Mouse (Mus musculus) stomach, embryonic 15.5 days (tissue): ENCODE measurements at regions not wholly inside any gene's neighbourhood (a gene's known extent, or its start where the extent isn't known, plus 50 kb on each side); places are given as distances from the start of the nearest gene placed in this dataset.

ENCODE experiments used
- ATAC-seq: fragments of 200-750 bp; cut with Nextera tagmentation; 2 replicates; pipeline ENCODE4 v1.8.0; 2017; ENCODE audit warnings: low read depth, moderate number of reproducible peaks, moderate TSS enrichment; ENCODE audit not compliant: insufficient read depth, low FRiP score
- H3K27ac ChIP-seq: fragments of 300-500 bp; sonication (generic); 2 replicates; pipeline ENCODE4 v1.5.1; 2015; ENCODE audit warnings: mild to moderate bottlenecking, inconsistent platforms
- H3K27me3 ChIP-seq: fragments of 300-500 bp; sonication (generic); replicated peaks from 2 replicates; pipeline ENCODE4 v1.6.1; 2015; ENCODE audit warnings: inconsistent platforms
- H3K36me3 ChIP-seq: fragments of 300-500 bp; sonication (generic); 2 replicates; pipeline ENCODE4 v1.6.1; 2015; ENCODE audit warnings: inconsistent platforms
- H3K4me1 ChIP-seq: fragments of 300-500 bp; sonication (generic); 2 replicates; pipeline ENCODE4 v1.6.1; 2015; ENCODE audit warnings: inconsistent platforms
- H3K4me2 ChIP-seq: fragments of 300-500 bp; sonication (generic); 2 replicates; pipeline ENCODE4 v1.6.1; 2015; ENCODE audit warnings: mild to moderate bottlenecking, inconsistent platforms
- H3K4me3 ChIP-seq: fragments of 300-500 bp; sonication (generic); replicated peaks from 2 replicates; pipeline ENCODE4 v1.5.1; 2015; ENCODE audit warnings: inconsistent platforms
- H3K9ac ChIP-seq: fragments of 300-500 bp; sonication (generic); 2 replicates; pipeline ENCODE4 v1.6.1; 2015; ENCODE audit warnings: inconsistent platforms
- H3K9me3 ChIP-seq: fragments of 300-500 bp; sonication (generic); 2 replicates; pipeline ENCODE4 v1.6.1; 2016; ENCODE audit warnings: inconsistent platforms
- WGBS: fragments of 180-500 bp; shearing (Covaris S2); methylation state at CpG from one replicate; pipeline ENCODE4 v1.1.7; 2015; 5-methylcytosine and 5-hydroxymethylcytosine counted together

DNA sequence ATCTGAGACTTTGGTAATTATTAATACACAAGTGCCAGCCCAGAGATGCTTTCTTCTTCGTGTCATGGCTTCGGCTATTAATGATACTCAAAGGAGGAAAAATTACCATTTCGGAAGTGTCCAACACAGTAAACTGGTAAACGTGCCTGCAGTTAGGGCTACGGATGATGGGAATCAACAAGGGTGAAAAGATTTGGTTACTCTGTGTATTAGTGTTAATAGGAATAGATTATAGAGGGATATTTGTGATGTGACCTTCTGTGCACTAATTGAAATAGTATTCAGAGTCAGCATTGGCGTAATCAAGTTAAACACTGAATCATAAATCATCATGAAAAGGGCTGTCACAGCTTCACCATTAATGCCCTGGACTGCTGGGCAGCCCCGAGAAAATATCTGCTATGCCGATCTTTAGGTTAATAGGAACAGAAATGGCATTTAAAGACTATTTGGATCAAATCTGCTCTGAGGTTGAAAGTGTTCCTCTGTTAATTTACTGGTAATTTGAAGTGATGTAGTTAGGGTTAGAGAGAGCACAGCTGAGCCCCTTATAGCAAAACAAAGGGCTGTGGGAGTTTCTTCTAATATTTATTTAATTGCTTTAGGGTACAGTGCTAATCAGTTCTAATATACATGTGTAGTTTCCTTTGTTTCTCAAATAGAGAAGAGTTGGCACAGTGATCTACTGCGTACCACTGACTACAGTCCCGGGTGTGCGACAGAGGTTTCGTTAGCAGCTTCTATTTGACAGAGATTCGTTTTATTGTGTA, 160.7 kb downstream of the Rpl36a-ps1 start:
- Histone ChIP-seq H3K4me2 (no peak overlapping the region), H3K4me3 (no peak overlapping the region), H3K27me3 (no peaks in the 10 kb centered on the region), H3K27ac (no peak overlapping the region), H3K36me3 (no peaks in the 10 kb centered on the region), H3K9me3 (no peaks in the 10 kb centered on the region), H3K9ac (no peak overlapping the region), H3K4me1 (no peaks in the 10 kb centered on the region)
- WGBS, result 66% methylated on average over 13 of the region's 13 CpGs
- no peak for ATAC-seq

DNA sequence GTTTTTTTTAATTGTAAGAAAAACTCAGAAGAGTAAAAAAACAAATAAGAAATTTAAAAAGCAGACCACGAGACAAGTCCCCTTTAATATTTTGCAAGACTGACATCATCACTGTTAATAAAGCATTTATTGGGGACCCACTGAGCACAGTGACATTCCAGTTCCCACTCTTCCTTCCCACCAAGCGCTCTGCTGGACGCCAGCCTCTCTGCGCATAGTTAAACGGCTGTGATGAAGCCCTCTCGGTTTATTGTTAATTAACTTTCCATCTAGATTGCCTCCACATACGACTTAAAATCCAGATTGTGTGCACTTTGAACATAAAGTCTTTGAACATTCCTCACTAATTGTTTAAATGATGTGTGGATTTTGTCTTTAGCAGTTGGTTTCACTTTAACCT, 161.7 kb downstream of the Rpl36a-ps1 start:
- Histone ChIP-seq H3K27ac (no peak overlapping the region), H3K4me3 (no peak overlapping the region), H3K9me3 (no peaks in the 10 kb centered on the region), H3K36me3 (no peaks in the 10 kb centered on the region), H3K9ac (no peak overlapping the region), H3K27me3 (no peaks in the 10 kb centered on the region), H3K4me2 (no peak overlapping the region), H3K4me1 (no peaks in the 10 kb centered on the region)
- ATAC-seq, result no peak
- 76% methylated on average over 7 of the region's 7 CpGs for WGBS

DNA sequence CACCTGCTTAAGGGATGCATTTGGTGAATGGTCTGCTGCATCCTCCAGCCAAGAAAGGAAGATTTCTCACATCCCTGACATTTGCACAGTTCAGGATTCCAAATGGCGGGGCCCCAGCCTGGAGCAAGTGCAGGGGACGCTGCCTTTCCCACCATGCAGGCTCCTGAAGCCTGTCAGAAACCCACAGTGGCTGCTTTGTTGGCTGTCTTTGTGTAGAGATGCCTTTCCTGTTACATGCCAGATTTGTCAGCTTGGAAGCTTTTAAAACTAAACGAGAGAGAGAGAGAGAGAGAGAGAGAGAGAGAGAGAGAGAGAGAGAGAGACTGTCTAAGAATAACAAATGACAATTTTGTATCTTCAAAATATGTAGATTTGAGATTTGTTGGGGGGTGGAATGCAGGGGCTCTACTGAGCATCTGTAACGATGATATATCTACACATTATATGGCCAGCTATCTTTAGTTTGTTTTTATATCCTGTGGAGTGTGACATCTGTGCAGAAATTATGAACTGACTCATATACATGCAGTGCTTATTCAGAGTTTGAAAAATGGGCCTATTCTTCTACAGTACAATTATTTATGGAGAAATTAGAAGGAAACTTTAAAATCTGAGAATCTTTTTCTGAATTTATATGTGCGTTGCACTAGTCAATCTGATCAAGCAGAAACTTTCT, 164.0 kb downstream of the Rpl36a-ps1 start:
- Histone ChIP-seq H3K9me3 (no peaks in the 10 kb centered on the region), H3K4me1 (no peaks in the 10 kb centered on the region), H3K36me3 (no peaks in the 10 kb centered on the region), H3K9ac (no peak overlapping the region), H3K27me3 (no peaks in the 10 kb centered on the region), H3K4me3 (no peak overlapping the region), H3K4me2 (no peak overlapping the region), H3K27ac (no peak overlapping the region)
- ATAC-seq, result no peak
- 56% methylated on average over 5 of the region's 5 CpGs for WGBS

DNA sequence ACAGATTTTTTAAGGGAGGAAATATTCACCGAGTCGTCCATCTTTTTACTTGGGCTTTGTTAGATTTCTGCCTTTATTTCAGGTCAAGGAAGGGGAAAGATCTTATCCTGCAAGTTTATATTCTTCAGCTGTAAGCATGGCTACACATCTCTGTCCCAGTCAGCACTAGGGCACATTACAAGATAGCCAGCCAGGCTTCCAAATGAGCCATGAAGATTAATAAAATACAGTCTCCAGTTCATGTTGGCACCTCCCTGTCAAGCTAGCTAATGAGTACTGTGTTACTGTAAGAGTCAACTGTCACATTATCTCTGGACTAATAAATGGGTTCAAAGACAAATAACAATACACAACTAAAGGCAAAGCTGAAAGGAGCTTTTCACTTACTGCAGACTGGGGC, 166.6 kb downstream of the Rpl36a-ps1 start:
- H3K36me3 ChIP-seq, result no peaks in the 10 kb centered on the region
- no peak overlapping the region for H3K4me2 ChIP-seq
- no peak overlapping the region for H3K27ac ChIP-seq
- H3K4me3 ChIP-seq, result no peak overlapping the region
- no peaks in the 10 kb centered on the region for H3K9me3 ChIP-seq
- ATAC-seq, result no peak
- no peaks in the 10 kb centered on the region for H3K4me1 ChIP-seq
- H3K27me3 ChIP-seq, result no peaks in the 10 kb centered on the region
- WGBS, result 66% methylated on average over 2 of the region's 2 CpGs
- no peak overlapping the region for H3K9ac ChIP-seq

DNA sequence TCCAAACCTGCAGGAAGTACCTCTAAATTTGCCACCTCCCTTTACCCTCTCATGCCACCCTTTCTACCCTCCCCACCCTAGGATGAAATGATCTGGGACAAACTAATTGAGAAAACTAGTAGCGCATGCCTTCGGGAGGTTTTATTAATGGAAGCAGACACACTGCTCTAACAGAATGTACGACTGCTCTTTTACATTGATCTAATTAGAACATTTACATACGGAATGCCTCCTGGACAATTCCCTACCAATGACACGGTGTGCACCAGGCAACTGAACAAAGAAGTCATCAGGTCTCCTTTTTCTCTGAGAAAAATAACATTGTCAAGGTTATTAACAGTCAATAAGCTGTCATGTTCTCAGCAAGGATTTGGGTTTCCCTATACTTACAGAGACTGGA, 180.5 kb downstream of the Rpl36a-ps1 start:
- Histone ChIP-seq H3K9me3 (no peaks in the 10 kb centered on the region), H3K27ac (no peak overlapping the region), H3K27me3 (no peaks in the 10 kb centered on the region), H3K9ac (no peak overlapping the region), H3K4me2 (no peak overlapping the region), H3K4me3 (no peak overlapping the region), H3K36me3 (no peaks in the 10 kb centered on the region), H3K4me1 (no peaks in the 10 kb centered on the region)
- 87% methylated on average over 5 of the region's 5 CpGs for WGBS
- ATAC-seq, result no peak

DNA sequence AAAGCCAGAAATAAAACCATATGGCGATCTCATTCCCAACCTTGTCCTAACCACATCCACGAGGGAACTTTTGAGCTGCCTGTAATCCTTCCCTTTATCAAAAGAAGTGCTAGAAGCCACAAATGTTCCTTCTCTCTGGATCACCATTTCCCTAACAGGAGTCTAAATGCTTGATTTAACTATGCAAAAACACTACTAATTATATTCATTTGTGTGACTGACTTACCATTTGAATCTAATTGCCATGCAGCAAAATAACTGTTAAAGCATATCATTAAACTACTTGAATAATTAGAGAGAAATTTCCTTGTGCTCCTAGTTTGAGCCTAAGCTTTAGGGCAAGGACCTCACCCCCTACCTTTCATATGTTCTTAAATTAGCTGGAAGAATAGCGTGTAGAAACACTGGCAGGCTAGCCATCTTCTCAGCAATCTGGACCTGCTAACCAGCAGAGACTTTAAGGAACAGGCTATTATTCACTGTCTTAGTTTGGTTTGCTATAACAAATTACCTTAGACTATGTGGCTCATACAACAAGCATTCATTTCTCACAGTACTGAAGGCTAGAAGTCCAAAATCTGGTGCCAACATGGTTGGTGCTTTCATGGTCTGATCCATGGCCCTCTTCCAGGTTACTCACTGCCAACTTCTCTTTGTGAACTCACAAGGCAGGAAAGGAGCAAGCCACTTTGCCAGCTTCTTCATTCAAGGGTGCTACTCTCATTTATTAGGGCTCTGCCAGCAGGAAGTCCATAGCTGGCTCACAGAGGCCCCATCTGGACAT, 183.7 kb downstream of the Rpl36a-ps1 start:
- Histone ChIP-seq H3K9me3 (no peaks in the 10 kb centered on the region), H3K36me3 (no peaks in the 10 kb centered on the region), H3K4me2 (no peak overlapping the region), H3K9ac (no peak overlapping the region), H3K27me3 (no peaks in the 10 kb centered on the region), H3K4me3 (no peak overlapping the region), H3K4me1 (no peaks in the 10 kb centered on the region), H3K27ac (no peak overlapping the region)
- ATAC-seq, result no peak
- 85% methylated on average over 3 of the region's 3 CpGs for WGBS

DNA sequence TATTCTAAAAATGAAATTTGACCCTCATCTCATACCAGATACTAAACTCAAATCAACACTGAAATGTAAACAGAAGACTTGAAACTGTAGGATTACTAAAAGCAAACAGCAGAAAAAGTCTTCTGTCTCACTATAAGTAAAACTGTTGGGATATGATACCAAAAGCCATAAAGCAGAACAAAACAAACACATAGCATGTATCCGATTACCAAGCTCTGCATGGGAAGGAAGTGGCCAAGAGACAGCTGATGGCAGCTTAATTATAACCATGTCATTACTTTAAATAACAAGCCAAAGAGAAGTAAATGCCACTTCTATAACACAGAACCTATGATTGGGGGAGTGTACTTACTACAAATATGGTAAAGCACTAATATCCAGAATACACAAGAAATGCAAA, 186.0 kb downstream of the Rpl36a-ps1 start:
- no peak overlapping the region for H3K4me3 ChIP-seq
- H3K27me3 ChIP-seq, result no peaks in the 10 kb centered on the region
- H3K27ac ChIP-seq, result no peak overlapping the region
- H3K4me2 ChIP-seq, result no peak overlapping the region
- H3K9me3 ChIP-seq, result no peaks in the 10 kb centered on the region
- WGBS, result 40% methylated on average over 1 of the region's 1 CpGs
- no peak overlapping the region for H3K9ac ChIP-seq
- no peak for ATAC-seq
- no peaks in the 10 kb centered on the region for H3K36me3 ChIP-seq
- no peaks in the 10 kb centered on the region for H3K4me1 ChIP-seq

DNA sequence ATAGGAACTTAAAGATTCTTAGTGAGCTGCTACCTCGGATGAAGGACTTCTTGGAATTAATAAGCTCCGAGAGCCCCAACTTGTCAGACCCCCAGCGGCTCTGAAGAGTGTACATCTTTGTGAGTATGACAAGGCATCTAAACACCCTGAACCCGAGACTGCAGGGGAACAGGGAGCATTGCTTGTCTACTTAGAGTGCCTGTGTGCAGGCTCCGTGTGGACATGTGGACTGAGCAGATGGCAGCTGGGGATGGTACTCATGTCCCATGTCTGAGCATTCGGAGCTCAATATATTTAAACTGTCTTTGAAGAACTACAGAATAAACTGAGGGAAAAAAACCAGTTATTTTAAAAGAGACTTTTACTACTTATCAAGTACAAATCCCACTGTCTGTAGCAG, 189.1 kb downstream of the Rpl36a-ps1 start:
- H3K4me2 ChIP-seq, result no peak overlapping the region
- H3K36me3 ChIP-seq, result no peaks in the 10 kb centered on the region
- ATAC-seq, result no peak
- no peak overlapping the region for H3K27ac ChIP-seq
- H3K9ac ChIP-seq, result no peak overlapping the region
- no peak overlapping the region for H3K4me3 ChIP-seq
- H3K9me3 ChIP-seq, result no peaks in the 10 kb centered on the region
- no peaks in the 10 kb centered on the region for H3K27me3 ChIP-seq
- H3K4me1 ChIP-seq, result no peaks in the 10 kb centered on the region
- whole genome bisulfite sequencing, result 82% methylated on average over 6 of the region's 6 CpGs

DNA sequence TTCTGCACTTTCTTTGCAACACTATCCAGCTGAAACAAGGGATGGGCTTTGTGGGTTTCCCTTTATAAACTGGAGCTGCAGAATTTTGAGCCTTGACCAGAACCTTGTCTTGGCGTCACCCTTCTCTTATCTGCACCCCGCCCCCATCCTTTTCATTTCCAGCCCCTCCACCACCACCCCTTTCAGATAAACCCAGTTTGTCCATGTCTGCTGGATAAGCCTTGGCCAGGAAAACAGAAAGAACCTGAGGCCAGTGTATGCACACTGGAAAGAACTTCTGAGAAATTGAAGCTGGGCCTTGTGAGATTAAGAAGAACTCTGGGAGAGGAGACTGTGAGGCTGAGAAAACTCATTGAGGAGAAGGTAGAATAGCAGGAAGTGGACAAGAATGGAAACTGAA, 192.8 kb downstream of the Rpl36a-ps1 start:
- Histone ChIP-seq H3K9ac (no peak overlapping the region), H3K36me3 (no peaks in the 10 kb centered on the region), H3K9me3 (no peaks in the 10 kb centered on the region), H3K4me3 (no peak overlapping the region), H3K27me3 (no peaks in the 10 kb centered on the region), H3K4me1 (no peaks in the 10 kb centered on the region), H3K27ac (no peak overlapping the region), H3K4me2 (no peak overlapping the region)
- ATAC-seq, result no peak
- WGBS, result 70% methylated on average over 2 of the region's 2 CpGs

DNA sequence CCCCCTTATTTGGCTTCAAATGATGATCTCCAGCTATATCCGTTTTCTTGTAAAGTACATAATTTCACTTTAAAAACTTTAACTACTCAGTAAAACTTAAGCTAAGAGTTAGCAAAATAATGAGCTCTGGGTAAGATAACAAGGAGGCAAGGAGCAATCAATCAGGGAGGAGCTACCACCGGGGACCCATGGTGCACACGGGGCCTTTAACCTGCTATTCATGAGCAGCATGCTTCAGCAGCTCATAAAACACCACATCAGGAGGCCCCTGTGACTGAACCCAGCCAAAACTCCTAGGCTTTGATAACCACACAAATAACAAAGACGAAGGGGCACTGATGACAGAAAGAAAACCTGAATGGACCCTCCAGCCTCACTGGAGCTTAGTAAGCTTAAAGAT, 202.1 kb downstream of the Rpl36a-ps1 start:
- 49% methylated on average over 4 of the region's 4 CpGs for WGBS
- H3K36me3 ChIP-seq, result no peaks in the 10 kb centered on the region
- no peaks in the 10 kb centered on the region for H3K9me3 ChIP-seq
- H3K4me3 ChIP-seq, result no peak overlapping the region
- no peak for ATAC-seq
- no peak overlapping the region for H3K9ac ChIP-seq
- no peak overlapping the region for H3K27ac ChIP-seq
- H3K4me2 ChIP-seq, result no peak overlapping the region
- H3K4me1 ChIP-seq, result no peaks in the 10 kb centered on the region
- no peaks in the 10 kb centered on the region for H3K27me3 ChIP-seq

DNA sequence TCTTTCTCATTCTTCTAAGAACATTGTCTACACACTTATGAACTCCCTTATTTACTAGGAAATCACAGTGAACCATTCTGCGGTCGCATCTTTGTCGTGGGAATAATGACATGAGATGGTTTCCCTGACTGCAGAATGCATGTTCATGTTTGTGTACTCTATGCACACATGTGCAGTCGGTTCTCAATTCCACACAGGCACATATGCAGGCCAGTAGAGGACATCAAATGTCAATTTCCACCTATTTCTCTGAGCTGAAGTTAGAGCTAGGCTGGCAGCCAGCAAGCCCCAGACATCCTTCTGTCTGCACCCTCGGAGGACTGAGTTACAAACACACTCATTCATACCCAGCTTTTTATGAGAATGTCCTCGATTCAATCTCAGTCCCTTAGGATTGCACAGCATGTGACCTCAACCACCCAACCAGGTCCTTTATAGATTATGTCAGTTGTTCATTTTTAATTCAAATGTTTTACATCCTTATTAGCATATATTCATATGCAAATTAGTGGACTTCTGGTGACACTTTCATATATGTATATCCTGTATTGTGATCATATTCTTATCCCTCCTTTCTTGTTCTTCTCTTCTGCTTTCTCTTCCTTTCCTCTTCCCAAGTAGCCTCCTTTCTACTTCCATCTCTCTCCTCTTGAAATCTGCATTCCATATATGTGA, 202.7 kb downstream of the Rpl36a-ps1 start:
- Histone ChIP-seq H3K9me3 (no peaks in the 10 kb centered on the region), H3K27ac (no peak overlapping the region), H3K9ac (no peak overlapping the region), H3K4me2 (no peak overlapping the region), H3K27me3 (no peaks in the 10 kb centered on the region), H3K4me1 (no peaks in the 10 kb centered on the region), H3K36me3 (no peaks in the 10 kb centered on the region), H3K4me3 (no peak overlapping the region)
- no peak for ATAC-seq
- WGBS, result 83% methylated on average over 6 of the region's 6 CpGs

DNA sequence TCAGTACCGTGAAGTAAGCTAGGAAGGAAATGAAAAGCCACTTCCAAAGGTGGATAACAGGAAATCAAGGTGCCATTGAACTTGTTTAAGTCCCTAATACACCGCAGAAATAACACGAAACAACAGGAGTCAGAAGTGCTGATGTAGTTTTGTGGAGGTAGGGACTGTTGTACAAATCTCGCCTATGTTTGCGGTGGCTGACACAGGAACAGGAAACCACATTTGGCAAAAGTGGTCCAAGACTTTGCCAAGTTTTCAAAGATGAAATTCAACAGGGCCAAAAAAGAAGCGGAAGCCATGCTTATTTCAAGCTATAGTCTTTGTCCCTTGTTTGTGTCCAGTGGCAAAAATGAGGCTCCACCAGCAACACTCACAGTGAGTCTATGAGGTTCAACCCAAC, 204.3 kb downstream of the Rpl36a-ps1 start:
- no peak for ATAC-seq
- Histone ChIP-seq H3K9me3 (no peaks in the 10 kb centered on the region), H3K36me3 (no peaks in the 10 kb centered on the region), H3K4me3 (no peak overlapping the region), H3K4me1 (no peaks in the 10 kb centered on the region), H3K27me3 (no peaks in the 10 kb centered on the region), H3K4me2 (no peak overlapping the region), H3K9ac (no peak overlapping the region), H3K27ac (no peak overlapping the region)
- 81% methylated on average over 6 of the region's 6 CpGs for WGBS
